Mouse (Mus musculus): ENCODE data around the gene Tmem238l. TPM values are rescaled to one million over a fixed set of nuclear protein-coding genes. Genes with fewer than 3 reads are reported as not detected.

The Tmem238l gene
- polyA plus RNA-seq, 1 experiment from 2014 or later, result not detected

DNA sequence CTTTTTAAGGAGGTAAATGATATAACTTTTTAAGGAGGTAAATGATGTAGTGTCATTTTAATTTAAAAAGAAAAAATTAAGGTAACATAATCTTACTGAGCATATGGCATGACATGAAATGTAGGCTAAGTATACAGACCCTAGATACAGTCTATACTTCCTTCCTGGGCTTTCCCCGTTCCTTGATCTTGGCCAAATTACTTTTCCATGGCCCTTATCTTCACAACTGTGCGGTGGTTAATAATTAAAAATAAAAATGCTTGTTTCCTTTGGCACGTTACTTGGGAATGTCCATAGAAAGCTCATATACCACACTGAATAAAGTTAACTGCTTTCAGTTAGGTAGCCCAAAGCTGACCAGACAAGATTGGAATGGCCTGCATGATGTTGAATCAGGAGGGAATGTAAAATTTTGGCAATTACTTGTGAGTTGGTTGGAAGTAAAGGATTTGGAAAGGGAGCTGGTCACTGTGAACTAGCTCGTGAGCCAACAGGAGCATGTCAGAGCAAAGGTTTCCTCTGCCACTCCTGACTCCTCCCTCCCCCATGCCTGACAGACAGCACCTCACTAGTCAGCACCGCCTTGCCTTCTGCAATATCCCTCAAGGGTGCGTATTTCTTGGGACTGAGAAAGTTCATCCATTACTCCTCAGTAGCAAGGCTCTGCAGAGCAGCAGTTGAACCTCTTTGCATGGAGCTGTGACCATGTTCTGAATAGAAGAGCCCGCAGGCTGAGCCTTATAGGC is 21.8 kb upstream of the Tmem238l start:
- WGBS, result 81% methylated on average over 7 of the region's 7 CpGs
- Histone ChIP-seq H3K27me3 (replicated peaks; ENCODE audit: control insufficient read depth, insufficient read depth, low read length) (no peaks in the 10 kb centered on the region), H3K36me3 (ENCODE audit: control insufficient read depth, insufficient read depth, low read length) (no peaks in the 10 kb centered on the region), H3K27ac (ENCODE audit: low read depth, low read length) (no peak overlapping the region), H3K4me3 (ENCODE audit: low read length) (no peak overlapping the region), H3K9me3 (ENCODE audit: control insufficient read depth, low read length) (no peaks in the 10 kb centered on the region), H3K9ac (ENCODE audit: low read depth, low read length) (no peak overlapping the region), H3K4me2 (ENCODE audit: low read length) (no peak overlapping the region), H3K4me1 (ENCODE audit: control insufficient read depth, insufficient read depth, low read depth, low read length) (no peaks in the 10 kb centered on the region)
- ATAC-seq, result no peak

GRCm38 (mm10) chr11:66942011-66942410 is 14.4 kb upstream of the Tmem238l start:
- Histone ChIP-seq H3K4me2 (ENCODE audit: low read length) (no peak overlapping the region), H3K4me3 (ENCODE audit: low read length) (no peak overlapping the region), H3K27me3 (replicated peaks; ENCODE audit: control insufficient read depth, insufficient read depth, low read length) (no peaks in the 10 kb centered on the region), H3K9me3 (ENCODE audit: control insufficient read depth, low read length) (no peaks in the 10 kb centered on the region), H3K4me1 (ENCODE audit: control insufficient read depth, insufficient read depth, low read depth, low read length) (no peaks in the 10 kb centered on the region), H3K36me3 (ENCODE audit: control insufficient read depth, insufficient read depth, low read length) (no peaks in the 10 kb centered on the region), H3K27ac (ENCODE audit: low read depth, low read length) (no peak overlapping the region), H3K9ac (ENCODE audit: low read depth, low read length) (no peak overlapping the region)
- no peak for ATAC-seq
- WGBS, result 97% methylated on average over 5 of the region's 5 CpGs

DNA sequence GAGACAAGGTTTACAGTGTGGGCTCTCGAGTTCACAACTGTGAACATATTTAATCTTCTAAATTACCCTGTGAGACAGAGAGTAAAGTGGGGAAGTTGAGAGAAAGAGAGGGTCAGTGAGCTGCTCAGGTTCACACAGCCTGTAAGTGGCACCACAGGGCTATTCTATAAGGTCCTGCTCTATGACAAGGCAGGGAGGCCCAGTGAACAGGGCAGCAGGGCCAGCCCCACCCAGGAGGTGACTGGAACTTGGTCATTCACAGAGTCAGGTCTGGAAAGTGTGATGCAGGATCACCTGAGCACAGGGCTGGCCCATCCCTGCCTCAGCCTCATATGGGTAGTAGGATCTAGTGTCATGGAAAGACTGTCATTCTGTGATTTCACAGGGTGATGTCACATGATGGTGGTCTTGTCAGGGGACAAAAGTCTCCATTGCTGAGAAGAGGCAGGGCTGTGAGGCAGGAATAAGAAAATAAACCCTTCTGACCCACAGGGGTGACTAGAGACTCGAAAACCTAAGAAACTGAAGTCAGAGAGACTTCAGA is 11.1 kb upstream of the Tmem238l start:
- Histone ChIP-seq H3K4me3 (ENCODE audit: low read length) (no peak overlapping the region), H3K9ac (ENCODE audit: low read depth, low read length) (no peak overlapping the region), H3K27ac (ENCODE audit: low read depth, low read length) (no peak overlapping the region), H3K36me3 (ENCODE audit: control insufficient read depth, insufficient read depth, low read length) (no peaks in the 10 kb centered on the region), H3K9me3 (ENCODE audit: control insufficient read depth, low read length) (no peaks in the 10 kb centered on the region), H3K4me2 (ENCODE audit: low read length) (no peak overlapping the region), H3K4me1 (ENCODE audit: control insufficient read depth, insufficient read depth, low read depth, low read length) (no peaks in the 10 kb centered on the region), H3K27me3 (replicated peaks; ENCODE audit: control insufficient read depth, insufficient read depth, low read length) (no peaks in the 10 kb centered on the region)
- WGBS, result 50% methylated on average over 2 of the region's 2 CpGs
- ATAC-seq, result no peak

DNA sequence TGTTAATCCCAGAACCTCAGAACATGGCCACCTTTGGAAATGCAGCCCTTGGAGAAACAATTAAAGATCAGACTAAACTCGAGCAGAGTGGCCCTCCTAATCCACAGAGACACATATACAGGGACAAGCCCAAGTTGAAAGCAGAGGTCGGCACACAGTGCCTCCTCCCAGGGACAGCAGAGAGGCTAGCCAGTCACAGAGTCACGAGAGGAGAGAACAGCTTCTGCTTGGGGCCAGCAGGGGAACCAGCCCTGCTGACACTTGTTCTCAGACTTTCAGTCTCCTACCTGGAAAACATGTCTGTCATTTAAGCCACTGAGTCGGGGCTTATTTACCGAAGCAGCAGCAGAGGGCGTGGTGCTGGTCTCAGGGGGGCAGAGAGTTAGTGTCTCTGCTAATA is 9.9 kb upstream of the Tmem238l start:
- Histone ChIP-seq H3K4me2 (ENCODE audit: low read length) (no peak overlapping the region), H3K27ac (ENCODE audit: low read depth, low read length) (no peak overlapping the region), H3K4me3 (ENCODE audit: low read length) (no peak overlapping the region), H3K27me3 (replicated peaks; ENCODE audit: control insufficient read depth, insufficient read depth, low read length) (no peaks in the 10 kb centered on the region), H3K9me3 (ENCODE audit: control insufficient read depth, low read length) (no peaks in the 10 kb centered on the region), H3K4me1 (ENCODE audit: control insufficient read depth, insufficient read depth, low read depth, low read length) (no peaks in the 10 kb centered on the region), H3K36me3 (ENCODE audit: control insufficient read depth, insufficient read depth, low read length) (no peaks in the 10 kb centered on the region), H3K9ac (ENCODE audit: low read depth, low read length) (no peak overlapping the region)
- WGBS, result 82% methylated on average over 6 of the region's 6 CpGs
- no peak for ATAC-seq

DNA sequence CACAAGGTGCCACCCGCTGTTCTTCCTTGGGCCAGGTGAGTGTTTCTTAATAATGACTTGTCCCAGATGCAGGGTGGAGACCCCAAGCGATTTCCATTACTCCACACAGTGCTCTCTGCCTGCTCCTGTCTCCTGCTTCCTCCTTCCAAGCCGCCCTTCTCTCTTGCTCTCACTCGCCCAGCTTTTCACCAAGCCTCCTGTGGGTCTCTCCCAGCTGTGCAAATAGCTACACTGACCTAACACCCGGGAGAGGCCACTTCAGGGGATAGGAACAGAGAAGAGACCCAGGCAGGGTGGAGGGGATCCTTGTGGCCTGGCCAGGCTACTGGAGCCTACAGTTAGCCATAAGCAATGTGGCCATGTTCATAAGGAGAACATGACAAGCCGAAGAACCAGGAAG is 9.5 kb upstream of the Tmem238l start:
- WGBS, result 84% methylated on average over 6 of the region's 6 CpGs
- H3K27me3 ChIP-seq (replicated peaks; ENCODE audit: control insufficient read depth, insufficient read depth, low read length), result no peaks in the 10 kb centered on the region
- ATAC-seq, result no peak

DNA sequence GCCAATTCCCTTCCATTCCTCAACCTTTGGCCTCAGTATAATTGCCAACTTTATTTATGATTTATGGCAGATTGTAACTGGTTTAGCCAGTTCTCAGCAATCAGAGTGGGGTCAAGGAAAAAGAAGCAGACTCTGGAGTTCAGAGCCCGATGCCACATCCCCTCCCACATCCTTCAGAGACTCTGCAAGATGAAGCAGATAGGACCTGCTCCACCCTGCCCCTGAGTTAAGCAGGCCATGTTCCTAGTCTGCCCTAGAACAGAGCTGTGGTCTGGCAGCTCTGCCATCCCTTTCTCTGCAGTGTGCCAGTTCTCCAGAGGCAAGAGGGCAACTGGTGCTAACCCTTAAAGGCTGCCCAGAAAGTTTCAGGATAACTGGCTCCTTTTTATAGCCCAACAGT is 4.4 kb downstream of the Tmem238l start:
- no peak overlapping the region for H3K4me2 ChIP-seq (ENCODE audit: low read length)

More for the DNA sequence above, 9.5 kb upstream of the Tmem238l start:
- no peaks in the 10 kb centered on the region for H3K4me1 ChIP-seq (ENCODE audit: control insufficient read depth, insufficient read depth, low read depth, low read length)
- no peak overlapping the region for H3K4me3 ChIP-seq (ENCODE audit: low read length)
- no peaks in the 10 kb centered on the region for H3K9me3 ChIP-seq (ENCODE audit: control insufficient read depth, low read length)
- H3K9ac ChIP-seq (ENCODE audit: low read depth, low read length), result no peak overlapping the region
- H3K27ac ChIP-seq (ENCODE audit: low read depth, low read length), result no peak overlapping the region
- H3K36me3 ChIP-seq (ENCODE audit: control insufficient read depth, insufficient read depth, low read length), result no peaks in the 10 kb centered on the region
- no peak overlapping the region for H3K4me2 ChIP-seq (ENCODE audit: low read length)

DNA sequence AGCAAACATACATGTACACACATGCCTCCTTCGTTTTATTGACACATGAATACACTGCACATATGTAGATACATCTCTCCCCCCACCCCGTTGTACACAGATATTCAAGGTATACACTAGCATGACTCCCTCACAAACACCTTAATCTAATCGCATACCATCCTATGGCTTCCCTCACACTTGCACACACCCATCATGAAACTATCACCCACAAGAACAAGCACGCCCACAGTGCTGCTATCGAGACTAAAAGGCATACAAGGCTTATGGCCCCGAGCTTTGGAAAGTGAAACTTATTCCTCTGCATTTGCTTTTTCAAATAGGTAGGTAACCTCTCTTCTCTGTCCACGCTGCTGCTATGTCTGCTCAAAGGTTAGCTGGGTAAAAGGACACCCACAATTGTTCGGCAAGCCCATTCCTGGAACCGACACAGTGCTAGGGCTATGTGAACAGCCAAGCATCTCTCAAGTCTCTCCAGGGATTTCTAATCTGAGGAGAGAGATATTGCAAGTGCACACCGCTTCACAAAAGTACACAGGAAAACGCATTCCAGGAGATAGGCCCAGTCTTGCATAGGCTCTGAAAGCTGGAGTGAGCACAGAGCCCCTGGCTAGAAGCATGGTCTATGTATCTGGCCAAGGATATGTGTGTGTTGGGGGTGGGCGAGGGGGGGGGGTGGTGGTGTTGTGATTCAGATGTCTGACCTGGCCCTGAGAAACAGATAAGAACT is 5.2 kb downstream of the Tmem238l start:
- no peak for ATAC-seq
- Histone ChIP-seq H3K36me3 (ENCODE audit: control insufficient read depth, insufficient read depth, low read length) (no peaks in the 10 kb centered on the region), H3K4me2 (ENCODE audit: low read length) (no peak overlapping the region), H3K4me1 (ENCODE audit: control insufficient read depth, insufficient read depth, low read depth, low read length) (no peaks in the 10 kb centered on the region), H3K9me3 (ENCODE audit: control insufficient read depth, low read length) (no peaks in the 10 kb centered on the region), H3K4me3 (ENCODE audit: low read length) (no peak overlapping the region), H3K9ac (ENCODE audit: low read depth, low read length) (no peak overlapping the region), H3K27ac (ENCODE audit: low read depth, low read length) (no peak overlapping the region), H3K27me3 (replicated peaks; ENCODE audit: control insufficient read depth, insufficient read depth, low read length) (no peaks in the 10 kb centered on the region)
- WGBS, result 88% methylated on average over 12 of the region's 12 CpGs

More for the DNA sequence above, 4.4 kb downstream of the Tmem238l start:
- H3K4me1 ChIP-seq (ENCODE audit: control insufficient read depth, insufficient read depth, low read depth, low read length), result no peaks in the 10 kb centered on the region
- H3K9ac ChIP-seq (ENCODE audit: low read depth, low read length), result no peak overlapping the region
- no peak overlapping the region for H3K4me3 ChIP-seq (ENCODE audit: low read length)
- no peaks in the 10 kb centered on the region for H3K9me3 ChIP-seq (ENCODE audit: control insufficient read depth, low read length)
- no peak for ATAC-seq
- WGBS, result 93% methylated on average over 1 of the region's 1 CpGs
- H3K27ac ChIP-seq (ENCODE audit: low read depth, low read length), result no peak overlapping the region
- H3K27me3 ChIP-seq (replicated peaks; ENCODE audit: control insufficient read depth, insufficient read depth, low read length), result no peaks in the 10 kb centered on the region
- no peaks in the 10 kb centered on the region for H3K36me3 ChIP-seq (ENCODE audit: control insufficient read depth, insufficient read depth, low read length)

- H3K4me1 ChIP-seq (ENCODE audit: control insufficient read depth, insufficient read depth, low read depth, low read length), result no peaks in the 10 kb centered on the region
- H3K27me3 ChIP-seq (replicated peaks; ENCODE audit: control insufficient read depth, insufficient read depth, low read length), result no peaks in the 10 kb centered on the region
- no peaks in the 10 kb centered on the region for H3K36me3 ChIP-seq (ENCODE audit: control insufficient read depth, insufficient read depth, low read length)
- H3K4me2 ChIP-seq (ENCODE audit: low read length), result no peak overlapping the region
- WGBS, result 92% methylated on average over 1 of the region's 1 CpGs
- no peaks in the 10 kb centered on the region for H3K9me3 ChIP-seq (ENCODE audit: control insufficient read depth, low read length)
- no peak overlapping the region for H3K4me3 ChIP-seq (ENCODE audit: low read length)
- no peak overlapping the region for H3K27ac ChIP-seq (ENCODE audit: low read depth, low read length)
- H3K9ac ChIP-seq (ENCODE audit: low read depth, low read length), result no peak overlapping the region
- ATAC-seq, result no peak
Observed at GRCm38 (mm10) chr11:66963462-66963861, 7.0 kb downstream of the Tmem238l start.

DNA sequence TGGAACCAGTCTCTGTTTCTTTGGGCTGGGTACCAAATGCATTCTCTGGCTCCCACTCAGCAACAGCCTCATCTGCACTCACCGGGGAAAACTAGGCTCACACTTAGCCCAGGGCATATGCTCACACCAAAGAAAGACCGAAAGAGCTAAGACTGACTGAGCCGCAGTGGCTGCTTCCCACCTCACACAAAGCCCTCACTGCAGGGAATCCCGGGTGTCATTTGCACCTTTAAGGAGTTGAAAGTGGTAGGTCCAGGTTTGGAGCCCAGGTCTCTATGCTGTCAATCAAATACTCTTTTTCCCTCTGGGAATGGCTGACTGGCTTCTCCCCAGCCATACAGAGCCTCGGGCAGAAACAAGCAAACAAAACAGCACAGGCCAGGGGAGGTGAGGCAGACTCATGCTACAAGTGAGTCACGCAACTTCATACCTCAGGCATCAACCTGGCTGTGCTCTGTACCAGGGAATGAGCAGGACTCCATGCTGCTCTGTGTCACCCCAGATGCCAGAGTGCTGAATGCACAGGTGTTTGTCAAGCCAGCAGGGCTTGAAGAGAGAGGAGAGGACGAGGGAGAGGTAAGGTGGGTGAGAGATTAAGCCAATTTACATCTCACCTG is 10.2 kb downstream of the Tmem238l start:
- Histone ChIP-seq H3K4me1 (ENCODE audit: control insufficient read depth, insufficient read depth, low read depth, low read length) (no peaks in the 10 kb centered on the region), H3K27me3 (replicated peaks; ENCODE audit: control insufficient read depth, insufficient read depth, low read length) (no peaks in the 10 kb centered on the region), H3K4me2 (ENCODE audit: low read length) (no peak overlapping the region), H3K4me3 (ENCODE audit: low read length) (no peak overlapping the region), H3K9me3 (ENCODE audit: control insufficient read depth, low read length) (no peaks in the 10 kb centered on the region), H3K27ac (ENCODE audit: low read depth, low read length) (no peak overlapping the region), H3K36me3 (ENCODE audit: control insufficient read depth, insufficient read depth, low read length) (no peaks in the 10 kb centered on the region), H3K9ac (ENCODE audit: low read depth, low read length) (no peak overlapping the region)
- WGBS, result 18% methylated on average over 7 of the region's 7 CpGs
- ATAC-seq, result no peak
